In the genomic region with DNA sequence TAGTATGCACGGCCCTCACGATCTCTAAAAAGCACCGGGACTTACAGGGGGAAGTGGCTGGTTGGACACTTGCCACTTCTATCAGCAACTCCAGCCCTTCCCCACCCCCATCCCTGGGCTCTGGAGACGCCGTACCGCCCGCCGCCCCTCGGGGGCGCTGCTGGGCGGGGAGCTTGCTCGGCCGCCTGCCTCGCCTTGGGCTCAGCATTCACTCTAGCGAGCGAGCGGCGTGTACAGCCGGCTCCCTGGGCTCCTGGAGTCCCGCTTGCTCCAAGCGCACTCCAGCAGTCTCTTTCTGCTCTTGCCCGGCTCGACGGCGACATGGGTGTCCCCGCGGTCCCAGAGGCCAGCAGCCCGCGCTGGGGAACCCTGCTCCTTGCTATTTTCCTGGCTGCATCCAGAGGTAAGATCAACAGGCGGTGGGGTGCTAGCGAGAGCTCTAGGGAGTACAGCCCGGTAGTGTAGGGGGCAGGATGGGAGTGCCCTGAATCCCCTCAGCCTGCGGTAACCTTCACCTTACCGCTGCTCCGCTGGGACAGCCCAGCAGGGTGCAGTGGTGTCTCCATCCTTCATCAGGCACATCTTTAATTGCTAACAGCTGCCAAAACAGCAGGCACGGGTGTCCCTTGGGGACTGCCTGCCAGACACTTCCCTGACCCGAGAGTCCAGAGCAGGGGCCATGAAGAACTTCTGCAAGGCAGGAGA, we compare ENCODE assay signal across 8 mouse cellular contexts. TPM values are rescaled to one million over a fixed set of nuclear protein-coding genes. Genes with fewer than 3 reads are reported as not detected.
DNase-seq lines count a peak whose midpoint lies in the region; ATAC-seq and TF ChIP-seq lines count a peak whose summit lies in the region.

Gene Vsir, plus strand, starts transcription at position 151 of the 705 bp plus-strand sequence.

- TF ChIP-seq RAD21 in MEL (IDR thresholded peaks at IDR 0.05; ENCODE audit: low read depth, low read length): no peak; the same call in 1 of the 2 replicates

- TF ChIP-seq POLR2A in MEL (IDR thresholded peaks at IDR 0.05; ENCODE audit: control insufficient read depth in 1 of 2, insufficient read depth in 1 of 2, low read depth in 1 of 2, low read length in 2 of 2, poor library complexity in 1 of 2): peak in 1 of 2 experiments; percentile 66; a peak in 1 of 4 replicates

- H3K9ac ChIP-seq in MEL (ENCODE audit: control insufficient read depth, low read depth, low read length, poor library complexity, severe bottlenecking): peak within 1 kb of the TSS; percentile 56
- peak within 1 kb of the TSS; percentile 62 for H3K9ac ChIP-seq in lung, embryonic 14.5 days
- H3K9ac ChIP-seq in neural tube, embryonic 15.5 days (replicated peaks): peak within 1 kb of the TSS; percentile 37; the same call in 1 of the 2 replicates

- WGBS in hindbrain, embryonic 10.5 days: under 1% methylated on average over 37 of the region's 37 CpGs
- WGBS in lung, embryonic 14.5 days: under 1% methylated on average over 37 of the region's 37 CpGs
- 1% methylated on average over 36 of the region's 37 CpGs for WGBS in neural tube, embryonic 15.5 days

- peak; percentile 92 for DNase-seq in MEL (ENCODE audit: low read depth, low spot score)
- peak; percentile 15 for DNase-seq in cerebellum, adult 8-10 months
- DNase-seq in frontal cortex, postnatal 10 days (ENCODE audit: low spot score in 2 of 2): peak; percentile 59 to 71
- DNase-seq in hindbrain, embryonic 10.5 days (ENCODE audit: low spot score): peak; percentile 82
- peak; percentile 66 for DNase-seq in layer of hippocampus, adult 9-10 months (ENCODE audit: low spot score)
- DNase-seq in lung, embryonic 14.5 days: peak; percentile 88
- DNase-seq in thymus, adult 18-20 months: peak; percentile 78 to 86

- H3K36me3 ChIP-seq in MEL (ENCODE audit: control insufficient read depth in 1 of 2, insufficient read depth in 2 of 2, low read length in 2 of 2): peaks cover 0 to 23% of the 10 kb centered on the region in 2 experiments; a peak in 2 of 4 replicates
- H3K36me3 ChIP-seq in hindbrain, embryonic 10.5 days: no peaks in the 10 kb centered on the region
- H3K36me3 ChIP-seq in lung, embryonic 14.5 days (ENCODE audit: insufficient read depth): no peaks in the 10 kb centered on the region
- no peaks in the 10 kb centered on the region for H3K36me3 ChIP-seq in neural tube, embryonic 15.5 days

- peaks cover 11 to 32% of the 10 kb centered on the region in 2 experiments for H3K4me1 ChIP-seq in MEL (ENCODE audit: control insufficient read depth in 1 of 2, insufficient read depth in 2 of 2, low read length in 2 of 2)
- H3K4me1 ChIP-seq in hindbrain, embryonic 10.5 days (replicated peaks): peaks cover 74% of the 10 kb centered on the region
- peaks cover 35% of the 10 kb centered on the region for H3K4me1 ChIP-seq in lung, embryonic 14.5 days (ENCODE audit: insufficient read depth)
- H3K4me1 ChIP-seq in neural tube, embryonic 15.5 days: peaks cover 31% of the 10 kb centered on the region

- no peaks in the 10 kb centered on the region; the same call in 1 of the 2 replicates for H3K79me2 ChIP-seq in MEL (ENCODE audit: control insufficient read depth, insufficient read depth, low read length, poor library complexity)

- peak within 1 kb of the TSS; percentile 50 to 64 for H3K4me3 ChIP-seq in MEL (ENCODE audit: control insufficient read depth in 1 of 2, insufficient read depth in 1 of 2, low read depth in 2 of 2, low read length in 2 of 2)
- H3K4me3 ChIP-seq in hindbrain, embryonic 10.5 days: peak within 1 kb of the TSS; percentile 47
- peak within 1 kb of the TSS; percentile 48 for H3K4me3 ChIP-seq in lung, embryonic 14.5 days (ENCODE audit: low read depth, low read length)
- H3K4me3 ChIP-seq in neural tube, embryonic 15.5 days (replicated peaks): peak within 1 kb of the TSS; percentile 32

- no peaks in the 10 kb centered on the region for H3K27me3 ChIP-seq in MEL (ENCODE audit: control insufficient read depth in 1 of 2, insufficient read depth in 2 of 2, low read length in 2 of 2)
- H3K27me3 ChIP-seq in hindbrain, embryonic 10.5 days (ENCODE audit: insufficient read depth, poor library complexity, severe bottlenecking): peaks cover 36% of the 10 kb centered on the region
- H3K27me3 ChIP-seq in lung, embryonic 14.5 days (ENCODE audit: insufficient read depth, low read length): no peaks in the 10 kb centered on the region
- H3K27me3 ChIP-seq in neural tube, embryonic 15.5 days (replicated peaks): peaks cover 17% of the 10 kb centered on the region

- H3K4me2 ChIP-seq in lung, embryonic 14.5 days: peak within 1 kb of the TSS; percentile 70
- peak within 1 kb of the TSS; percentile 46 for H3K4me2 ChIP-seq in neural tube, embryonic 15.5 days

- TF ChIP-seq CTCF in MEL (IDR thresholded peaks at IDR 0.05 in 2 of 3, conservative IDR thresholded peaks at IDR 0.05 in 1 of 3; ENCODE audit: control insufficient read depth in 1 of 3, insufficient read depth in 1 of 3, low read depth in 2 of 3, low read length in 3 of 3, poor library complexity in 1 of 3, severe bottlenecking in 1 of 3): peak; percentile 78 to 90 (median 83)
- TF ChIP-seq CTCF in lung, embryonic 14.5 days (IDR thresholded peaks at IDR 0.05; ENCODE audit: low read depth): peak; percentile 61

- peak; percentile 51 to 58; a peak in 3 of 4 replicates for TF ChIP-seq EP300 in MEL (IDR thresholded peaks at IDR 0.05; ENCODE audit: low read depth in 1 of 2, low read length in 2 of 2)

- peak within 1 kb of the TSS; percentile 29 for H3K27ac ChIP-seq in MEL (ENCODE audit: control insufficient read depth, low read depth, low read length)
- peak within 1 kb of the TSS; percentile 69; the same call in 1 of the 2 replicates for H3K27ac ChIP-seq in hindbrain, embryonic 10.5 days
- H3K27ac ChIP-seq in lung, embryonic 14.5 days (ENCODE audit: low read depth): peak within 1 kb of the TSS; percentile 72
- H3K27ac ChIP-seq in neural tube, embryonic 15.5 days (replicated peaks): 0 out of 2 replicates have a peak within 1 kb of the TSS, but pooled peaks have one; percentile 19

- H3K9me3 ChIP-seq in MEL (replicated peaks; ENCODE audit: insufficient read depth, low read length): no peaks in the 10 kb centered on the region
- no peaks in the 10 kb centered on the region for H3K9me3 ChIP-seq in hindbrain, embryonic 10.5 days
- no peaks in the 10 kb centered on the region for H3K9me3 ChIP-seq in lung, embryonic 14.5 days (ENCODE audit: low read depth, low read length)
- H3K9me3 ChIP-seq in neural tube, embryonic 15.5 days (replicated peaks): no peaks in the 10 kb centered on the region

- peak; percentile 48 for ATAC-seq in lung, embryonic 14.5 days (ENCODE audit: insufficient read depth)
- peak; percentile 31; the same call in 1 of the 2 replicates for ATAC-seq in neural tube, embryonic 15.5 days (ENCODE audit: low FRiP score)

TF ChIP-seq in MEL, 35 proteins besides CTCF, POLR2A, EP300 and RAD21 (continues in another document):
- TF ChIP-seq TBP (IDR thresholded peaks at IDR 0.05; ENCODE audit: low read depth, low read length) (peak; percentile 65), MAZ (IDR thresholded peaks at IDR 0.05; ENCODE audit: low read depth, low read length) (no peak; the same call in 1 of the 2 replicates), GATA1 (IDR thresholded peaks at IDR 0.05; ENCODE audit: low read depth, low read length) (0 out of 2 replicates have a peak, but pooled peaks have one; percentile 32), ELF1 (IDR thresholded peaks at IDR 0.05; ENCODE audit: low read depth, low read length) (no peak), ZNF384 (IDR thresholded peaks at IDR 0.05; ENCODE audit: low read depth, low read length) (no peak), ZMIZ1 (IDR thresholded peaks at IDR 0.05; ENCODE audit: low read depth, low read length) (peak; percentile 81), ZC3H11A (IDR thresholded peaks at IDR 0.05; ENCODE audit: low read depth, low read length) (no peak; the same call in 1 of the 2 replicates), SIN3A (IDR thresholded peaks at IDR 0.05; ENCODE audit: low read length) (peak; percentile 52), USF1 (IDR thresholded peaks at IDR 0.05; ENCODE audit: low read depth, low read length) (no peak), KAT2A (conservative IDR thresholded peaks at IDR 0.05; ENCODE audit: low read depth, low read length) (no peak), CHD1 (IDR thresholded peaks at IDR 0.05; ENCODE audit: low read depth, low read length) (no peak), ETS1 (IDR thresholded peaks at IDR 0.05; ENCODE audit: low read depth, low read length) (peak; percentile 53; the same call in 1 of the 2 replicates), E2F4 (IDR thresholded peaks at IDR 0.05; ENCODE audit: borderline replicate concordance, low read depth, low read length) (no peak), MEF2A (IDR thresholded peaks at IDR 0.05; ENCODE audit: extremely low read depth, insufficient replicate concordance, low read depth, low read length, poor library complexity, severe bottlenecking) (no peak), MYB (IDR thresholded peaks at IDR 0.05; ENCODE audit: low read depth, low read length) (no peak), USF2 (IDR thresholded peaks at IDR 0.05; ENCODE audit: borderline replicate concordance in 1 of 2, insufficient read depth in 1 of 2, low read depth in 1 of 2, low read length in 2 of 2) (no peak), TCF12 (IDR thresholded peaks at IDR 0.05; ENCODE audit: low read depth, low read length) (peak; percentile 65), GABPA (IDR thresholded peaks at IDR 0.05; ENCODE audit: low read depth, low read length) (no peak), BHLHE40 (IDR thresholded peaks at IDR 0.05; ENCODE audit: borderline replicate concordance, low read depth, low read length) (peak; percentile 45; the same call in 1 of the 2 replicates), ZKSCAN1 (IDR thresholded peaks at IDR 0.05; ENCODE audit: low read depth, low read length) (no peak), MAFK (IDR thresholded peaks at IDR 0.05; ENCODE audit: borderline replicate concordance, low read depth, low read length) (no peak), UBTF (IDR thresholded peaks at IDR 0.05; ENCODE audit: borderline replicate concordance, insufficient read depth, low read depth, low read length) (0 out of 2 replicates have a peak, but pooled peaks have one; percentile 45), MYC (IDR thresholded peaks at IDR 0.05; ENCODE audit: low read depth, low read length) (no peak), NELFE (IDR thresholded peaks at IDR 0.05; ENCODE audit: low read depth, low read length) (0 out of 2 replicates have a peak, but pooled peaks have one; percentile 46)

RNA-seq across cellular contexts. Expression of gene Vsir, which starts in this region (rescaled TPM):
- total RNA-seq in MEL (2012; rRNA removed): 4.9 and 11.2 TPM in 2 replicates
- polyA plus RNA-seq in MEL (2012; ENCODE audit: insufficient read depth in 1 of 2, insufficient read length in 2 of 2, low read depth in 1 of 2, low replicate concordance in 2 of 2, missing spikeins in 1 of 2): 10 to 100 TPM in 1 of 2 experiments, not detected in 1; 10.6 TPM
- 1.8 and 2.0 TPM in 2 replicates for polyA plus RNA-seq in hindbrain, embryonic 10.5 days (2016; fragmentation: Nextera tagmentation; extraction: Ambion mirVana)
- polyA plus RNA-seq in lung, embryonic 14.5 days (2014; fragmentation: Nextera tagmentation; extraction: Ambion mirVana): 4.3 and 6.7 TPM in 2 replicates
- polyA plus RNA-seq in neural tube, embryonic 15.5 days (2015; fragmentation: Nextera tagmentation; extraction: Ambion mirVana): 4.5 and 4.6 TPM in 2 replicates

Comparison
In these comparisons a context has a peak if more than half of its experiments do, and no peak if none do; other contexts are left out.
1. Peak in every context shown above with its lines: DNase-seq, ATAC-seq, H3K4me3 ChIP-seq and H3K27ac ChIP-seq.
2. DNase-seq: peak in every context shown above with its lines; median percentile 92 in MEL; 88 in lung, embryonic 14.5 days; 82 in hindbrain, embryonic 10.5 days; 82 in thymus, adult 18-20 months; 66 in layer of hippocampus, adult 9-10 months; 65 in frontal cortex, postnatal 10 days; 15 in cerebellum, adult 8-10 months.
3. H3K27ac ChIP-seq: peak in every context shown above with its lines; median percentile 72 in lung, embryonic 14.5 days; 69 in hindbrain, embryonic 10.5 days; 29 in MEL; 19 in neural tube, embryonic 15.5 days.